Comparison of ENCODE assay signal across 20 mouse cellular contexts in the genomic region with DNA sequence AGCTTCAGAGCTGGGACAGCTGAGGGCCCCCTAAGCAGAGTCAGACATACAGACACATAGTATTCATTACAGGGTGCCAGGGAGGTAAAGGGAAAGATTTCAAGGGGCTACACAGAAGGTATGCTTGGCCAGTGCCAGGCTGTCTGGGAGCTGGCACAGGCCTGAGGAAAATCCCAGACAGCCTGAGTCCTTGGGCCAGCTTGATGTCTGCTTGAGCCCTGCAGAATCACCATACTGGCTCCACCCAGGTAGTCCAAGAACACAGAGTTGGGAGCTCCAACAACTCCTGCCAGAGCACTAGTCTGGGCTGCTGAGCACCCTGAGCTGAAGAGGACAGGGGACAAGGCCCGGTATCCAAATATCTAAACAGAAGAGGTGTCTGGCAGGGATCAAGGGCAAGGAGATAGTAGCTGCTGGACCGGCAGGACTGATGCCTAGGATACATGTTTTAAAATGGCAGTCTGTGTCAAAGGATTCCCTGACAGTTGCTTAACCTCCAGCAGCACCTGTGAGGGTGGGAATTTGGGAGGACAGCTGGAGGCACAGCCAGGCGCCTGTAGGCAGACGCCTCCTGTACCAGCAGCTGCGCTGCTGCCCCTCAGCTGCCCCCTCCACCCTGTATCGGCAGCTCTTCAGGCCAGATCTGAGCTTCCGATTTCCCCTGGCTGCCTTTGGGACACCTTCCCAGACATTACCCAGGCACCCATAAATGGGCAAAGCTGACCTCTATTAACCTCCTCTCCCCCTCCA. TPM values are rescaled to one million over a fixed set of nuclear protein-coding genes. Genes with fewer than 3 reads are reported as not detected.
"Had no signal": no experiment of that assay in that cellular context is flagged by ENCODE, and none has a peak within 500 bp of the region (broad histone marks: within the 10 kb centered on the region; RNA-seq: fewer than 3 reads in every experiment).

1520401A03Rik (minus strand) TSS at position 408 of the 750 bp plus-strand sequence.

- DNase-seq: kidney, adult 9 months; kidney, postnatal 10 days; kidney, postnatal 4 days; left cerebral cortex, postnatal 4 days; liver; liver, embryonic 13.5 days; liver, postnatal 0 days; lung, postnatal 14 days; retina, postnatal 1 day; right cerebral cortex, postnatal 4 days; spleen, adult 18-20 months; thymus, postnatal 36 days had no signal

- H3K4me2 ChIP-seq: liver, embryonic 13.5 days; lung, embryonic 15.5 days; midbrain, embryonic 11.5 days; midbrain, embryonic 15.5 days; neural tube, embryonic 13.5 days had no signal

- H3K4me3 ChIP-seq: layer of hippocampus, adult 2 months; liver, embryonic 13.5 days; lung, embryonic 15.5 days; megakaryocyte, embryonic 14.5 days; midbrain, embryonic 15.5 days; neural tube, embryonic 13.5 days had no signal

- H3K9ac ChIP-seq: liver, embryonic 13.5 days; liver, postnatal 0 days; lung, embryonic 15.5 days; midbrain, embryonic 15.5 days; neural tube, embryonic 13.5 days had no signal

- H3K9me3 ChIP-seq: liver, embryonic 13.5 days; lung, embryonic 15.5 days; megakaryocyte, embryonic 14.5 days; midbrain, embryonic 15.5 days; neural tube, embryonic 13.5 days had no signal

- H3K27ac ChIP-seq: layer of hippocampus, adult 2 months; liver, embryonic 13.5 days; lung, embryonic 15.5 days; macrophage; midbrain, embryonic 15.5 days; neural tube, embryonic 13.5 days had no signal

- H3K36me3 ChIP-seq: liver, embryonic 13.5 days; lung, embryonic 15.5 days; midbrain, embryonic 15.5 days; neural tube, embryonic 13.5 days had no signal

- H3K27me3 ChIP-seq: lung, embryonic 15.5 days; midbrain, embryonic 15.5 days; neural tube, embryonic 13.5 days had no signal

- ATAC-seq: liver, postnatal 0 days; midbrain, embryonic 15.5 days had no signal

RNA-seq across cellular contexts. Expression of gene 1520401A03Rik, which starts in this region (rescaled TPM):
- total RNA-seq: monocyte, adult 5-6 weeks had no signal
- polyA plus RNA-seq: liver, postnatal 0 days; macrophage; midbrain, embryonic 11.5 days had no signal
